Mouse (Mus musculus) limb, embryonic 14.5 days (tissue): ENCODE measurements around the gene Zwilch. TPM values are rescaled to one million over a fixed set of nuclear protein-coding genes. Genes with fewer than 3 reads are reported as not detected.
"Not testable (repeated sequence)": the region's sequence is repeated elsewhere in the genome, so short reads cannot be mapped to it uniquely, and the experiment has no call there.

Source experiments
- ATAC-seq: fragments of 200-750 bp; cut with Nextera tagmentation; 2 replicates; pipeline ENCODE4 v1.8.0; 2017; ENCODE audit warnings: low read depth, moderate number of reproducible peaks, moderate TSS enrichment; ENCODE audit not compliant: low FRiP score
- DNase-seq: peaks from one replicate; pipeline ENCODE4 v3.0.0-alpha.2; 2015; ENCODE audit warnings: low spot score
- H3K27ac ChIP-seq: fragments of 300-500 bp; sonication (generic); replicated peaks from 2 replicates; pipeline ENCODE4 v1.5.1; 2014; ENCODE audit warnings: low read depth, mild to moderate bottlenecking, low read length, moderate library complexity, mixed read lengths
- H3K27me3 ChIP-seq: fragments of 300-500 bp; sonication (generic); 2 replicates; pipeline ENCODE4 v1.6.1; 2014; ENCODE audit warnings: low read length, mixed read lengths; ENCODE audit not compliant: control insufficient read depth, insufficient read depth
- H3K36me3 ChIP-seq: fragments of 300-500 bp; sonication (generic); 2 replicates; pipeline ENCODE4 v1.6.1; 2014; ENCODE audit warnings: mild to moderate bottlenecking, low read length, moderate library complexity, mixed read lengths; ENCODE audit not compliant: control insufficient read depth, insufficient read depth
- H3K4me1 ChIP-seq: fragments of 300-500 bp; sonication (generic); 2 replicates; pipeline ENCODE4 v1.6.1; 2014; ENCODE audit warnings: antibody characterized with exemption, low read length, mixed read lengths; ENCODE audit not compliant: control insufficient read depth, insufficient read depth
- H3K4me2 ChIP-seq: fragments of 300-500 bp; sonication (generic); replicated peaks from 2 replicates; pipeline ENCODE4 v1.6.1; 2014; ENCODE audit warnings: low read depth, mild to moderate bottlenecking, low read length, moderate library complexity; ENCODE audit not compliant: severe bottlenecking
- H3K4me3 ChIP-seq: fragments of 300-500 bp; sonication (generic); replicated peaks from 2 replicates; pipeline ENCODE4 v1.5.1; 2014; ENCODE audit warnings: low read length
- H3K9ac ChIP-seq: fragments of 300-500 bp; sonication (generic); 2 replicates; pipeline ENCODE4 v1.6.1; 2014; ENCODE audit warnings: mild to moderate bottlenecking, low read depth, low read length, moderate library complexity; ENCODE audit not compliant: severe bottlenecking
- H3K9me3 ChIP-seq: fragments of 300-500 bp; sonication (generic); 2 replicates; pipeline ENCODE4 v1.6.1; 2016; ENCODE audit warnings: low read length; ENCODE audit not compliant: control insufficient read depth
- POLR2A ChIP-seq: fragments of 200-500 bp; IDR thresholded peaks from 2 replicates; pipeline ENCODE4 v1.8.0; 2012; ENCODE audit warnings: inconsistent platforms, mild to moderate bottlenecking, moderate library complexity, borderline replicate concordance; ENCODE audit not compliant: insufficient read depth, insufficient read length; ENCODE audit errors: extremely low read depth
- WGBS: fragments of 180-500 bp; shearing (Covaris S2); extraction: QIAGEN DNeasy Blood & Tissue Kit; methylation state at CpG from one replicate; pipeline ENCODE4 v1.1.7; 2014; 5-methylcytosine and 5-hydroxymethylcytosine counted together
- polyA plus RNA-seq, 2 experiments: library from polyadenylated mRNA; depleted of rRNA in 1 of 2; stranded (reverse) in 1 of 2; unstranded in 1 of 2; fragments of >200 nt; fragmentation: Nextera tagmentation in 1 of 2; extraction: Ambion mirVana in 1 of 2; gene quantifications; 2 replicates each; pipeline versions ENCODE4 v1.2.1 to v1.2.3; 2012 to 2014

The Zwilch gene
- polyA plus RNA-seq, 2 experiments: 16.4 to 53.4 TPM

- DNase-seq: no peak
- Histone ChIP-seq H3K27me3 (no peaks in the 10 kb centered on the region), H3K4me3 (no peak overlapping the region), H3K4me1 (no peaks in the 10 kb centered on the region), H3K36me3 (peaks cover 39% of the 10 kb centered on the region), H3K9ac (no peak overlapping the region), H3K27ac (no peak overlapping the region), H3K4me2 (no peak overlapping the region), H3K9me3 (no peaks in the 10 kb centered on the region)
- TF ChIP-seq POLR2A: no peak
- ATAC-seq: no peak
- 93% methylated on average over 9 of the region's 9 CpGs for WGBS
Observed at GRCm38 (mm10) chr9:64139879-64140278, 33.0 kb downstream of the Zwilch start.

GRCm38 (mm10) chr9:64138896-64139295, 34.0 kb downstream of the Zwilch start:
- H3K27ac ChIP-seq, H3K4me1 ChIP-seq, H3K4me3 ChIP-seq, H3K27me3 ChIP-seq, H3K4me2 ChIP-seq, H3K9me3 ChIP-seq, ATAC-seq, H3K9ac ChIP-seq: not testable (repeated sequence)
- 4% methylated on average over 6 of the region's 6 CpGs for WGBS
- peak; percentile 62 for DNase-seq
- peaks cover 38% of the 10 kb centered on the region for H3K36me3 ChIP-seq

GRCm38 (mm10) chr9:64131623-64132022, 41.3 kb downstream of the Zwilch start:
- no peak for TF ChIP-seq POLR2A
- Histone ChIP-seq H3K4me3 (no peak overlapping the region), H3K27ac (no peak overlapping the region), H3K4me1 (no peaks in the 10 kb centered on the region), H3K36me3 (peaks cover 10% of the 10 kb centered on the region; the same call in 1 of the 2 replicates), H3K27me3 (no peaks in the 10 kb centered on the region), H3K9ac (no peak overlapping the region), H3K9me3 (no peaks in the 10 kb centered on the region), H3K4me2 (no peak overlapping the region)
- DNase-seq: no peak
- ATAC-seq: no peak
- 81% methylated on average over 6 of the region's 6 CpGs for WGBS

DNA sequence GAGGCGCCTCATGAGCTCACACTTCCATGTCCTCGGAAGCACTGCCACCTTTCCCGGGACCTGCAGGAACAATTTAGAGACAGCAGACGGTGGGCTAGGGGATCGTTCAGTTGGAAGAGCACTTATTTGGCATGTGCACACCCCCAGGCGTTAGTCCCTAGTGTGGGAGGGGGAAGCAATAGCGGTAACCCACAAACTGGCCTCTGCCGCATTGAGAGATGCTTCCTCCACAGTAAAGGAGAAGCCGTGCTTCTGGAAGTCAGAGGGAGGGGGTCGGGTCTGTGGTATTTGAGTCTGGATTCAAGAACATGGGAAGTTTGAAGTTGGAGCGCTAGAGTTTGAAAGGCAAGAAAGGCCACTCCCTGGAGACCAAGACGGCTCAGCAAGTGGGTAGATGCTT, 46.8 kb downstream of the Zwilch start:
- Histone ChIP-seq H3K4me2 (no peak overlapping the region), H3K4me1 (no peaks in the 10 kb centered on the region), H3K9me3 (no peaks in the 10 kb centered on the region), H3K36me3 (no peaks in the 10 kb centered on the region), H3K27ac (no peak overlapping the region), H3K27me3 (no peaks in the 10 kb centered on the region), H3K4me3 (no peak overlapping the region), H3K9ac (no peak overlapping the region)
- no peak for TF ChIP-seq POLR2A
- DNase-seq: no peak
- WGBS: 58% methylated on average over 12 of the region's 12 CpGs
- no peak for ATAC-seq

DNA sequence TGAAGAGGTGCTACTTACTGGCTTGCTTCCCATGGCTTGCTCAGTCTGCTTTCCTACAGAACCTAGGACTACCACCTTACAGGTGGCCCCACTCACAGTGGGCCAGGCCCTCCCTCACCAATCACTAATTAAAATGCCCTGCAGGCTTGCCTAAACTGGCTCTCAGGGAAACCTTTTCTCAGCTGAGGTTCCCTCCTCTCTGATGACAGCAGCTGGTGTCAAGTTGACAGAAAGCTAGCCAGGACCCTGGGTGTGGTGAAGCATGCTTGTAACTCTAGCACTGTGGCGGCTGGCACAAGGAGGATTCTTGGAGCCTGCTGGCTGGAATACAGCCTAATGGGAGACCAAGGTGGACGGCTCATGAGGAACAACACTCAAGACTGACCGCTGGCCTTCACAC, 47.6 kb downstream of the Zwilch start:
- H3K4me2 ChIP-seq: no peak overlapping the region
- H3K36me3 ChIP-seq: no peaks in the 10 kb centered on the region
- H3K27ac ChIP-seq: no peak overlapping the region
- no peaks in the 10 kb centered on the region for H3K27me3 ChIP-seq
- 55% methylated on average over 3 of the region's 3 CpGs for WGBS
- no peak overlapping the region for H3K9ac ChIP-seq
- DNase-seq (peak; percentile 33), ATAC-seq (no peak)
- H3K4me3 ChIP-seq: no peak overlapping the region
- no peaks in the 10 kb centered on the region for H3K9me3 ChIP-seq
- no peaks in the 10 kb centered on the region for H3K4me1 ChIP-seq
- TF ChIP-seq POLR2A: no peak

DNA sequence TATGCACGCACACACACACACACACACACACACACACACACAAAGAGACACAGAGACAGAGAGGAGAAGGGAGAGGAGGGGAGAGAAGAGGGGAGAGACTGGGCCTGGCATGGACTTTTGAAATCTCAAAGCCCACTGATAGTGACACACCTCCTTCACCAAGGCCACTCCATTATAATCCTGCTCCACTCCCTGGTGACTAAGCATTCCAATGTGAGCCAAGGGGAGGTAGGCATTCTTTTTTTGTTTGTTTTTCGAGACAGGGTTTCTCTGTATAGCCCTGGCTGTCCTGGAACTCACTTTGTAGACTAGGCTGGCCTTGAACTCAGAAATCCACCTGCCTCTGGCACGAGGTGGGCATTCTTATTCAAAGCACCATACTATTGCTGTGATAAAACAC, 48.1 kb downstream of the Zwilch start:
- not testable (repeated sequence) for H3K27ac ChIP-seq, H3K9ac ChIP-seq, H3K9me3 ChIP-seq, H3K36me3 ChIP-seq, H3K4me2 ChIP-seq, H3K4me3 ChIP-seq, H3K4me1 ChIP-seq, DNase-seq, H3K27me3 ChIP-seq, ATAC-seq
- WGBS: 71% methylated on average over 3 of the region's 3 CpGs
